ENCODE assay signal across 9 mouse cellular contexts in the genomic region with DNA sequence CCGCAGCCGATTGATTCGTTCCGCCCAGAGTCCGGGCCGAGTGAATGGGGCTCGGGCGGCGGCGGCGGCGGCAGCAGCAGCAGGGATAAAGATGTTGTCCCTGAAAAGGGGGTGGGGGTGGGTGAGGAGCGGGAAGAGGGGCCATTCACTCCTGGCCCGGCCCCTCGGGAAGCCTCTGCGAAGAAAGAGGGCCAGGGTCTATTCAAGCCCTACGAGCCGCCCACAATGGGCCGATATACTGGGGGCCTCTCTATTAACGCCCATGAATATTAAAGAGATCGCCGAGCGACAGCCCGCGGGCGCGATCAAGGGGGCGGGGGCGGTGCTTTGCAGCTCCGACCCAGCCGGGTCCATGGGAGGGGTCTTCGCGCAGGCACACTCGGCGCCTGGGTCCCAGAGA. TPM values are rescaled to one million over a fixed set of nuclear protein-coding genes. Genes with fewer than 3 reads are reported as not detected.
DNase-seq lines count a peak whose midpoint lies in the region; ATAC-seq and TF ChIP-seq lines count a peak whose summit lies in the region.
"Had no signal": no experiment of that assay in that cellular context is flagged by ENCODE, and none has a peak within 500 bp of the region (broad histone marks: within the 10 kb centered on the region; RNA-seq: fewer than 3 reads in every experiment).

No protein-coding gene starts in this region.

- H3K4me2 ChIP-seq in lung, embryonic 15.5 days = peak overlapping the region; percentile 26; the same call in 1 of the 2 replicates
- peak overlapping the region; percentile 70 for H3K4me2 ChIP-seq in forebrain, embryonic 11.5 days (ENCODE audit: low read depth, low read length, severe bottlenecking)
- H3K4me2 ChIP-seq in limb, embryonic 12.5 days = peak overlapping the region; percentile 49
- H3K4me2 ChIP-seq in stomach, embryonic 16.5 days (ENCODE audit: low read depth, low read length) = peak overlapping the region; percentile 14; the same call in 1 of the 2 replicates
- H3K4me2 ChIP-seq: liver, embryonic 13.5 days had no signal

- H3K4me1 ChIP-seq in lung, embryonic 15.5 days = peaks cover 27% of the 10 kb centered on the region
- peaks cover 46% of the 10 kb centered on the region for H3K4me1 ChIP-seq in forebrain, embryonic 11.5 days (replicated peaks; ENCODE audit: control insufficient read depth, insufficient read depth, low read length)
- peaks cover 38% of the 10 kb centered on the region for H3K4me1 ChIP-seq in limb, embryonic 12.5 days (replicated peaks)
- H3K4me1 ChIP-seq in stomach, embryonic 16.5 days (ENCODE audit: control insufficient read depth, insufficient read depth, low read length) = peaks cover 11% of the 10 kb centered on the region; the same call in 1 of the 2 replicates
- no peaks in the 10 kb centered on the region for H3K4me1 ChIP-seq in cerebellum, adult 2 months (ENCODE audit: control insufficient read depth, insufficient read depth, low read length)

- ATAC-seq in lung, embryonic 15.5 days (ENCODE audit: borderline replicate concordance, extremely low read depth, low FRiP score, low TSS enrichment) = no peak
- ATAC-seq in forebrain, embryonic 11.5 days (replicated peaks; ENCODE audit: low FRiP score) = peak; percentile 83
- no peak for ATAC-seq in limb, embryonic 12.5 days (ENCODE audit: insufficient number of reproducible peaks, insufficient read depth, low FRiP score, low TSS enrichment, low read depth)
- no peak for ATAC-seq in stomach, embryonic 16.5 days (ENCODE audit: insufficient read depth, low FRiP score)

- H3K4me3 ChIP-seq in lung, embryonic 15.5 days = peak overlapping the region; percentile 3; the same call in 1 of the 2 replicates
- H3K4me3 ChIP-seq in forebrain, embryonic 11.5 days (ENCODE audit: low read depth, low read length) = peak overlapping the region; percentile 31
- peak overlapping the region; percentile 28 for H3K4me3 ChIP-seq in limb, embryonic 12.5 days (replicated peaks)
- no peak overlapping the region; the same call in 1 of the 2 replicates for H3K4me3 ChIP-seq in stomach, embryonic 16.5 days (replicated peaks; ENCODE audit: low read length)
- H3K4me3 ChIP-seq in cerebellum, adult 2 months (replicated peaks; ENCODE audit: insufficient read depth, low read depth, low read length) = no peak overlapping the region

- no peaks in the 10 kb centered on the region for H3K9me3 ChIP-seq in lung, embryonic 15.5 days
- H3K9me3 ChIP-seq in forebrain, embryonic 11.5 days (ENCODE audit: control insufficient read depth, low read length) = no peaks in the 10 kb centered on the region
- H3K9me3 ChIP-seq in limb, embryonic 12.5 days = no peaks in the 10 kb centered on the region
- no peaks in the 10 kb centered on the region for H3K9me3 ChIP-seq in stomach, embryonic 16.5 days (replicated peaks; ENCODE audit: control insufficient read depth, low read length)
- H3K9me3 ChIP-seq: liver, embryonic 13.5 days had no signal

- no peak for TF ChIP-seq CTCF in cerebellum, adult 2 months (IDR thresholded peaks at IDR 0.05; ENCODE audit: borderline replicate concordance, insufficient read depth, low read depth, low read length)

- H3K27ac ChIP-seq in lung, embryonic 15.5 days = no peak overlapping the region
- H3K27ac ChIP-seq in forebrain, embryonic 11.5 days (ENCODE audit: low read depth, low read length) = no peak overlapping the region
- H3K27ac ChIP-seq in limb, embryonic 12.5 days = no peak overlapping the region
- H3K27ac ChIP-seq in stomach, embryonic 16.5 days (ENCODE audit: low read length) = no peak overlapping the region
- H3K27ac ChIP-seq in cerebellum, adult 2 months (ENCODE audit: insufficient read depth, low read length) = no peak overlapping the region
- H3K27ac ChIP-seq: liver, embryonic 13.5 days had no signal

- H3K27me3 ChIP-seq in lung, embryonic 15.5 days = peaks cover 100% of the 10 kb centered on the region
- peaks cover 93% of the 10 kb centered on the region for H3K27me3 ChIP-seq in forebrain, embryonic 11.5 days (ENCODE audit: control insufficient read depth, insufficient read depth, low read length)
- peaks cover 100% of the 10 kb centered on the region for H3K27me3 ChIP-seq in limb, embryonic 12.5 days
- H3K27me3 ChIP-seq in stomach, embryonic 16.5 days (ENCODE audit: control insufficient read depth, insufficient read depth, low read length) = peaks cover 93% of the 10 kb centered on the region
- H3K27me3 ChIP-seq in cerebellum, adult 2 months (ENCODE audit: control insufficient read depth, insufficient read depth, low read length) = peaks cover 15% of the 10 kb centered on the region; the same call in 1 of the 2 replicates

- no peak overlapping the region for H3K9ac ChIP-seq in lung, embryonic 15.5 days
- peak overlapping the region; percentile 52 for H3K9ac ChIP-seq in forebrain, embryonic 11.5 days (ENCODE audit: low read length)
- no peak overlapping the region for H3K9ac ChIP-seq in limb, embryonic 12.5 days (replicated peaks)
- no peak overlapping the region for H3K9ac ChIP-seq in stomach, embryonic 16.5 days (ENCODE audit: low read length)
- H3K9ac ChIP-seq: liver, embryonic 13.5 days had no signal

- no peaks in the 10 kb centered on the region for H3K36me3 ChIP-seq in lung, embryonic 15.5 days
- no peaks in the 10 kb centered on the region for H3K36me3 ChIP-seq in forebrain, embryonic 11.5 days (ENCODE audit: control insufficient read depth, insufficient read depth, low read length)
- H3K36me3 ChIP-seq in limb, embryonic 12.5 days = no peaks in the 10 kb centered on the region
- H3K36me3 ChIP-seq in stomach, embryonic 16.5 days (ENCODE audit: control insufficient read depth, insufficient read depth, low read length) = no peaks in the 10 kb centered on the region
- H3K36me3 ChIP-seq: liver, embryonic 13.5 days had no signal

- no peak for TF ChIP-seq POLR2A in cerebellum, adult 2 months (IDR thresholded peaks at IDR 0.05; ENCODE audit: borderline replicate concordance, insufficient read depth, low read length)

- DNase-seq in lung, postnatal 14 days = no peak
- peak; percentile 87 for DNase-seq in forebrain, embryonic 11.5 days (ENCODE audit: low spot score)
- no peak for DNase-seq in cerebellum, adult 2 months
- DNase-seq in adrenal gland, postnatal 36 days = no peak
- DNase-seq: liver, embryonic 13.5 days had no signal

- WGBS in lung, embryonic 15.5 days = under 1% methylated on average over 35 of the region's 35 CpGs
- WGBS in forebrain, embryonic 11.5 days = under 1% methylated on average over 35 of the region's 35 CpGs
- WGBS in limb, embryonic 12.5 days = under 1% methylated on average over 35 of the region's 35 CpGs
- 1% methylated on average over 35 of the region's 35 CpGs for WGBS in stomach, embryonic 16.5 days
- 2% methylated on average over 35 of the region's 35 CpGs for WGBS in cerebellum, adult 2 months

RNA-seq across cellular contexts. Expression of gene Prdm12, which starts 3.1 kb away (rescaled TPM):
- 0.06 and 0.14 TPM in 2 replicates for polyA plus RNA-seq in lung, embryonic 15.5 days (2015; fragmentation: Nextera tagmentation; extraction: Ambion mirVana)
- 3.9 and 4.1 TPM in 2 replicates for polyA plus RNA-seq in forebrain, embryonic 11.5 days (2014; fragmentation: Nextera tagmentation; extraction: Ambion mirVana)
- 0.66 TPM in 1 of 2 replicates, not detected in the other for polyA plus RNA-seq in limb, embryonic 12.5 days (2016; fragmentation: Nextera tagmentation; extraction: Ambion mirVana)
- not detected in 2 replicates for polyA plus RNA-seq in stomach, embryonic 16.5 days (2015; fragmentation: Nextera tagmentation; extraction: Ambion mirVana)
- not detected in 2 replicates for polyA plus RNA-seq in cerebellum, adult 2 months (2012; rRNA removed)
- total RNA-seq in adrenal gland, postnatal 36 days (2021) = not detected
- polyA plus RNA-seq: heart, embryonic 16.5 days; liver, embryonic 13.5 days had no signal

RNA-seq across cellular contexts. Expression of gene Exosc2, which starts 33.8 kb away (rescaled TPM):
- 67.7 and 69.1 TPM in 2 replicates for polyA plus RNA-seq in lung, embryonic 15.5 days (2015; fragmentation: Nextera tagmentation; extraction: Ambion mirVana)
- polyA plus RNA-seq in forebrain, embryonic 11.5 days (2014; fragmentation: Nextera tagmentation; extraction: Ambion mirVana) = 72.2 and 76.0 TPM in 2 replicates
- polyA plus RNA-seq in limb, embryonic 12.5 days (2016; fragmentation: Nextera tagmentation; extraction: Ambion mirVana) = 88.3 and 94.9 TPM in 2 replicates
- 52.2 and 54.4 TPM in 2 replicates for polyA plus RNA-seq in stomach, embryonic 16.5 days (2015; fragmentation: Nextera tagmentation; extraction: Ambion mirVana)
- polyA plus RNA-seq in cerebellum, adult 2 months (2012; rRNA removed) = 25.0 and 26.8 TPM in 2 replicates
- 10 to 100 TPM; 24.7 to 29.5 TPM for total RNA-seq in adrenal gland, postnatal 36 days (2021)

RNA-seq across cellular contexts. Expression of gene Abl1, which starts 51.4 kb away (rescaled TPM):
- polyA plus RNA-seq in lung, embryonic 15.5 days (2015; fragmentation: Nextera tagmentation; extraction: Ambion mirVana) = 37.2 and 38.1 TPM in 2 replicates
- polyA plus RNA-seq in forebrain, embryonic 11.5 days (2014; fragmentation: Nextera tagmentation; extraction: Ambion mirVana) = 53.2 and 56.7 TPM in 2 replicates
- polyA plus RNA-seq in limb, embryonic 12.5 days (2016; fragmentation: Nextera tagmentation; extraction: Ambion mirVana) = 63.0 and 72.2 TPM in 2 replicates
- 30.4 and 32.2 TPM in 2 replicates for polyA plus RNA-seq in stomach, embryonic 16.5 days (2015; fragmentation: Nextera tagmentation; extraction: Ambion mirVana)
- 42.6 and 45.0 TPM in 2 replicates for polyA plus RNA-seq in cerebellum, adult 2 months (2012; rRNA removed)
- total RNA-seq in adrenal gland, postnatal 36 days (2021) = 10 to 100 TPM; 61.8 to 69.2 TPM

Comparison
In these comparisons a context has a peak if more than half of its experiments do, and no peak if none do; other contexts are left out.
1. H3K4me2 ChIP-seq: peak in every context shown above with its lines; median percentile 70 in forebrain, embryonic 11.5 days; 49 in limb, embryonic 12.5 days; 26 in lung, embryonic 15.5 days; 14 in stomach, embryonic 16.5 days.
2. H3K4me3 ChIP-seq: peak in lung, embryonic 15.5 days (single experiment), forebrain, embryonic 11.5 days (single experiment) and limb, embryonic 12.5 days (single experiment); none in stomach, embryonic 16.5 days (single experiment) and cerebellum, adult 2 months (single experiment).